Mouse (Mus musculus): Measurements from ENCODE around the gene Ptcd1. TPM values are rescaled to one million over a fixed set of nuclear protein-coding genes. Genes with fewer than 3 reads are reported as not detected.
"Not testable (repeated sequence)": the region's sequence is repeated elsewhere in the genome, so short reads cannot be mapped to it uniquely, and the experiment has no call there.

The Ptcd1 gene
- polyA plus RNA-seq, 1 experiment from 2014 or later: 8.6 TPM

- peak within 1 kb of the TSS; percentile 69 for H3K4me3 ChIP-seq (replicated peaks)
- H3K27ac ChIP-seq: peak within 1 kb of the TSS; percentile 64
- peaks cover 53% of the 10 kb centered on the region for H3K4me1 ChIP-seq (replicated peaks)
- peak; percentile 74 for ATAC-seq (ENCODE audit: low read depth)
- no peaks in the 10 kb centered on the region for H3K9me3 ChIP-seq (replicated peaks)
- peak; percentile 49 for DNase-seq
- peaks cover 26% of the 10 kb centered on the region for H3K36me3 ChIP-seq
- peak within 1 kb of the TSS; percentile 88 for H3K4me2 ChIP-seq
- peaks cover 3% of the 10 kb centered on the region; the same call in 1 of the 2 replicates for H3K27me3 ChIP-seq
- WGBS (ENCODE audit: insufficient replicate concordance): under 1% methylated on average over 53 of the region's 53 CpGs
- peak within 1 kb of the TSS; percentile 74 for H3K9ac ChIP-seq
Measured at GRCm38 (mm10) chr5:145114071-145114605, 52.8 kb downstream of the Ptcd1 start, which contains the start of gene Arpc1b. Gene Arpc1b, plus strand, starts transcription at chr5:145114215.

- Histone ChIP-seq H3K4me2 (peak overlapping the region; percentile 88), H3K4me1 (replicated peaks) (peaks cover 57% of the 10 kb centered on the region), H3K36me3 (peaks cover 27% of the 10 kb centered on the region), H3K9me3 (replicated peaks) (no peaks in the 10 kb centered on the region), H3K9ac (peak overlapping the region; percentile 74), H3K27ac (no peak overlapping the region), H3K4me3 (replicated peaks) (peak overlapping the region; percentile 69), H3K27me3 (peaks cover 3% of the 10 kb centered on the region; the same call in 1 of the 2 replicates)
- DNase-seq (no peak), ATAC-seq (ENCODE audit: low read depth) (no peak)
- 33% methylated on average over 2 of the region's 2 CpGs for WGBS (ENCODE audit: insufficient replicate concordance)
Measured at GRCm38 (mm10) chr5:145113416-145113815, 53.5 kb downstream of the Ptcd1 start.

- DNase-seq (no peak), ATAC-seq (ENCODE audit: low read depth) (no peak)
- H3K4me2 ChIP-seq: no peak overlapping the region
- no peak overlapping the region for H3K4me3 ChIP-seq (replicated peaks)
- H3K9me3 ChIP-seq (replicated peaks): no peaks in the 10 kb centered on the region
- H3K9ac ChIP-seq: no peak overlapping the region
- H3K4me1 ChIP-seq (replicated peaks): peaks cover 57% of the 10 kb centered on the region
- peaks cover 3% of the 10 kb centered on the region; the same call in 1 of the 2 replicates for H3K27me3 ChIP-seq
- WGBS (ENCODE audit: insufficient replicate concordance): 72% methylated on average over 8 of the region's 8 CpGs
- H3K36me3 ChIP-seq: peaks cover 33% of the 10 kb centered on the region
- no peak overlapping the region for H3K27ac ChIP-seq
Measured at GRCm38 (mm10) chr5:145112566-145112965, 54.3 kb downstream of the Ptcd1 start.

- Histone ChIP-seq H3K4me2 (no peak overlapping the region), H3K9ac (no peak overlapping the region), H3K27me3 (peaks cover 3% of the 10 kb centered on the region; the same call in 1 of the 2 replicates), H3K27ac (no peak overlapping the region), H3K36me3 (peaks cover 55% of the 10 kb centered on the region), H3K4me1 (replicated peaks) (peaks cover 41% of the 10 kb centered on the region), H3K4me3 (replicated peaks) (no peak overlapping the region), H3K9me3 (replicated peaks) (no peaks in the 10 kb centered on the region)
- ATAC-seq (ENCODE audit: low read depth) (no peak), DNase-seq (no peak)
- 58% methylated on average over 6 of the region's 6 CpGs for WGBS (ENCODE audit: insufficient replicate concordance)
Measured at GRCm38 (mm10) chr5:145110401-145110800, 56.5 kb downstream of the Ptcd1 start.

- Histone ChIP-seq H3K4me1 (replicated peaks) (peaks cover 20% of the 10 kb centered on the region), H3K4me3 (replicated peaks) (no peak overlapping the region), H3K9ac (no peak overlapping the region), H3K36me3 (peaks cover 95% of the 10 kb centered on the region), H3K27me3 (no peaks in the 10 kb centered on the region), H3K4me2 (no peak overlapping the region), H3K27ac (no peak overlapping the region), H3K9me3 (replicated peaks) (no peaks in the 10 kb centered on the region)
- 89% methylated on average over 9 of the region's 9 CpGs for WGBS (ENCODE audit: insufficient replicate concordance)
- ATAC-seq (ENCODE audit: low read depth): no peak
- DNase-seq: no peak
Measured at GRCm38 (mm10) chr5:145105694-145106275, 61.1 kb downstream of the Ptcd1 start.

GRCm38 (mm10) chr5:145104328-145104727, 62.6 kb downstream of the Ptcd1 start:
- Histone ChIP-seq H3K27ac (no peak overlapping the region), H3K4me3 (replicated peaks) (no peak overlapping the region), H3K9ac (no peak overlapping the region), H3K9me3 (replicated peaks) (no peaks in the 10 kb centered on the region), H3K4me1 (replicated peaks) (peaks cover 6% of the 10 kb centered on the region), H3K4me2 (no peak overlapping the region), H3K27me3 (no peaks in the 10 kb centered on the region), H3K36me3 (peaks cover 95% of the 10 kb centered on the region)
- DNase-seq (no peak), ATAC-seq (ENCODE audit: low read depth) (no peak)
- WGBS (ENCODE audit: insufficient replicate concordance): 90% methylated on average over 9 of the region's 9 CpGs

- ATAC-seq (ENCODE audit: low read depth) (peak; percentile 49; the same call in 1 of the 2 replicates), DNase-seq (no peak)
- H3K4me3 ChIP-seq (replicated peaks): no peak overlapping the region
- H3K27ac ChIP-seq: no peak overlapping the region
- H3K36me3 ChIP-seq: peaks cover 97% of the 10 kb centered on the region
- no peak overlapping the region for H3K4me2 ChIP-seq
- H3K4me1 ChIP-seq (replicated peaks): no peaks in the 10 kb centered on the region
- no peak overlapping the region for H3K9ac ChIP-seq
- WGBS (ENCODE audit: insufficient replicate concordance): 43% methylated on average over 4 of the region's 4 CpGs
- no peaks in the 10 kb centered on the region for H3K9me3 ChIP-seq (replicated peaks)
- H3K27me3 ChIP-seq: no peaks in the 10 kb centered on the region
Measured at GRCm38 (mm10) chr5:145102706-145103105, 64.2 kb downstream of the Ptcd1 start.

GRCm38 (mm10) chr5:145101451-145101850, 65.5 kb downstream of the Ptcd1 start:
- DNase-seq; H3K4me2 ChIP-seq; H3K4me1 ChIP-seq (replicated peaks); H3K9me3 ChIP-seq (replicated peaks); H3K4me3 ChIP-seq (replicated peaks); H3K27me3 ChIP-seq; ATAC-seq (ENCODE audit: low read depth); H3K27ac ChIP-seq; H3K9ac ChIP-seq: not testable (repeated sequence)
- peaks cover 96% of the 10 kb centered on the region for H3K36me3 ChIP-seq
- 89% methylated on average over 11 of the region's 11 CpGs for WGBS (ENCODE audit: insufficient replicate concordance)

- ATAC-seq (ENCODE audit: low read depth) (no peak), DNase-seq (no peak)
- Histone ChIP-seq H3K27me3 (no peaks in the 10 kb centered on the region), H3K9ac (no peak overlapping the region), H3K4me3 (replicated peaks) (no peak overlapping the region), H3K4me2 (no peak overlapping the region), H3K4me1 (replicated peaks) (no peaks in the 10 kb centered on the region), H3K27ac (no peak overlapping the region), H3K9me3 (replicated peaks) (no peaks in the 10 kb centered on the region), H3K36me3 (peaks cover 96% of the 10 kb centered on the region)
- 83% methylated on average over 9 of the region's 9 CpGs for WGBS (ENCODE audit: insufficient replicate concordance)
Measured at GRCm38 (mm10) chr5:145100960-145101359, 65.9 kb downstream of the Ptcd1 start.

- Histone ChIP-seq H3K27me3 (no peaks in the 10 kb centered on the region), H3K4me3 (replicated peaks) (no peak overlapping the region), H3K9me3 (replicated peaks) (no peaks in the 10 kb centered on the region), H3K4me1 (replicated peaks) (no peaks in the 10 kb centered on the region), H3K36me3 (peaks cover 95% of the 10 kb centered on the region), H3K4me2 (no peak overlapping the region), H3K27ac (no peak overlapping the region), H3K9ac (no peak overlapping the region)
- ATAC-seq (ENCODE audit: low read depth) (no peak; the same call in 1 of the 2 replicates), DNase-seq (no peak)
- WGBS (ENCODE audit: insufficient replicate concordance): 55% methylated on average over 10 of the region's 10 CpGs
Measured at GRCm38 (mm10) chr5:145098340-145098821, 68.5 kb downstream of the Ptcd1 start.
